Mouse (Mus musculus): ENCODE data around the gene Rhd.

DNA sequence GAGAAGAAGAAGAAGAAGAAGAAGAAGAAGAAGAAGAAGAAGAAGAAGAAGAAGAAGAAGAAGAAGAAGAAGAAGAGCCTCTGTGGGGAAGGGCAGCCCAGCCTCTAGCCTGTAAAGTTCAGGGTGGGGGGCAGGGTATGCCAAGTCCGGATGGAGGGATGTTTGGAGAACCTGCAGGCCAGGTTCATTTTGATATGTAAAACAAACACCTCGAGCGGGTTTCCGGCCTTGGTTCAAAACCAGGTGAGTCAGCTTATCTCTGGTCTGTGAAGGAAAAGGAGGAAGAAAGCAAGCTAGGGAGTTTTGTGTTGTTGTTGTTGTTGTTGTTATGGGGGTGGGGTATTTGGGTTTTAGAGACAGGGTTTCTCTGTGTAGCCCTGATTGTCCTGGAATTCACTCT lies 7.1 kb downstream of the Rhd start:
- TF ChIP-seq CTCF (IDR thresholded peaks at IDR 0.05; ENCODE audit: low read depth) (no peak), EP300 (IDR thresholded peaks at IDR 0.05; ENCODE audit: low read depth) (no peak)
